Mouse (Mus musculus) layer of hippocampus, postnatal 10 days (tissue): Measurements from ENCODE around the gene Col18a1. TPM values are rescaled to one million over a fixed set of nuclear protein-coding genes. Genes with fewer than 3 reads are reported as not detected.

Source experiments
- DNase-seq, 2 experiments: peaks; one replicate each; pipeline ENCODE4 v3.0.0; 2021; ENCODE audit warnings: low spot score in 2 of 2
- total RNA-seq, 2 experiments: library from RNA; stranded (reverse); gene quantifications; 2 replicates each; pipeline ENCODE4 v1.2.3; 2021

Gene Col18a1
- total RNA-seq, 2 experiments from 2014 or later: 13.0 to 13.5 TPM

DNA sequence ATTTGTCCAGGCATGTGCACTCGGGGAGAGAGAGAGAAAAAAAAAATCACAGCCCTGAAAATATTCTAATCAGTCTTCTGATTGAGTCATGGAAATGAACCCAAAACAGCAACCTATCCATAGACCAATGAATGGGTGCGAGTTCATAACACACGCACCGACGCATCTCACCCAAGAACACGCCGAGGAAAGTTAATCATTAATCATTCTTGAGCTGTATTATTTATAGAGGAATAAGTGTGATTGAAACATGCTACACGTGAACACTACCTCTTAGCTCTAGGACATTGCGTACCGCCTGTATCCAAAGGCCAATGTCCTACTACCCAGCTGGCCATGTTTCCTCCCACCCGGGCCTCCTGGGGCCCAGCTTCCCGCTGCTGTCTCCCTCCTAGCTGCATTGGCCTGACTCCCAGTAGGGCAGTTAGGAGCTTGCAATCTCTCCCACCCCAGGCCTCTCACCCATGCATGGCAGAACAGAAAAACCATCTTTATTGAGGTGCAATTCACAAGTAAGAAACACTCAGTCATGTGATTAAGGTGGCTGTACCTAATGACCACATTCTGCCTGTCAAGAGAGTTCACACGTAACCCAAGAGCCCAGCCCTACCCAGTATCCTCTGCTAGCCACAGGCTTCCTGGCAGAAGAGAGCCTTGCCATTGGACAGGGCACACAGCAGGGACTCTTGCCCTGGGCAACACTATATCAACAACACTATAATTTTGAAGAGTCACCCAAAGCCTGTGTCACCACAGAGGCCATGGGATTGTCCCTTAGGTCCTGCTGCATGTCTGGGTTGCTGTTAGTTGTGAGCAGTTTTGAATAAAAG, 143.8 kb downstream of the Col18a1 start:
- no peak for DNase-seq

DNA sequence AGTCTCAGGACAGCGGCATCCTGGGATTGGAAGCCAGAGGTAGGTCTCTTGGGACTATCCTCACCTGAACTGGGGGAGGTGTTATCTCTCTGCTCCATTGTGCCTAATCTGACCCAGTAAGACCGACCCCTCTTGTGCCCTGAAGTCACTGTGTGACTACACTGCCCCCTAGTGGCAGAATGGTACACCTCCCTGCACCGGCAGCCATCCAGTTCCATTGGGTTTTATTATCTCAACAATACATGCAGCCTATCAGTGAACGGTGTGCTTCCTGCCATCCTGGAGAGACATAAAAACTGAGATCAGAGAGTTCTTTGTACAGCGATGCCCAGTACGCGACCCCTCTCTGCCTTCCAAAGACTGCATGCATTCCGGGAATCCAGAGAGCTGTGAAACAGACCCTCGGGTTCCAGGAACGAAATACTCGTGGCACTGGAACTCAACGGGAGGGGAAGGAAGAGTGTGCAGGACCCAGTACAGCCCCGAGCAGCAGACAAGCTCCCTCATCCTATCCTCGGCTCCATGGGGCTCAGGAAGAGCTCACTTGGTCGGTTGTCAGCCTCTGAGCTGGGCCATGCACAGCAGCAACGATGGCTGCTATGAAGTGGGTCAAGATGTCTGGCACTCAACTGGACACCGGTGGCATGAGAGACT, 144.8 kb downstream of the Col18a1 start:
- peak; percentile 87 to 90 for DNase-seq

GRCm38 (mm10) chr10:77017662-77018061, 148.7 kb downstream of the Col18a1 start:
- no peak for DNase-seq

- no peak for DNase-seq
Measured at GRCm38 (mm10) chr10:77017061-77017460, 149.3 kb downstream of the Col18a1 start.

GRCm38 (mm10) chr10:77016499-77016898, 149.8 kb downstream of the Col18a1 start:
- no peak for DNase-seq

GRCm38 (mm10) chr10:77016080-77016479, 150.3 kb downstream of the Col18a1 start:
- DNase-seq: no peak

- no peak for DNase-seq
Measured at GRCm38 (mm10) chr10:77011681-77012080, 154.7 kb downstream of the Col18a1 start.

DNA sequence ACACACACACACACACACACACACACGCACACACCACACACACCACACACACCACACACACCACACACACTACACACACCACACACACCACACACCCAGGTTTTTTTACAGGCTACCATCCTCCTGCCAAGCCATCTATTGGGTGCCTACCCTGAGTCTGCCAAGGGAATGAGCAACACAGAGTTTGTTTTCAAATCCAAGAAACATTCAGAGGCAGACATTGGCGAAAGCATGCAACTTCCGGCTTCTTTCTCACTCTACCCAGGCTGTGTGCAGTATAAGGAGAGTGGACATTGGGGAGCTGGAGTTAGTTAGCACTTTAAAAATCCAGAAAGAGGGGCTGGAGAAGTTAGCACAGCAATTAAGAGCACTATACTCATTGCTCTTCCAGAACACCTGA, 157.7 kb downstream of the Col18a1 start:
- DNase-seq: peak; percentile 16 to 30

DNA sequence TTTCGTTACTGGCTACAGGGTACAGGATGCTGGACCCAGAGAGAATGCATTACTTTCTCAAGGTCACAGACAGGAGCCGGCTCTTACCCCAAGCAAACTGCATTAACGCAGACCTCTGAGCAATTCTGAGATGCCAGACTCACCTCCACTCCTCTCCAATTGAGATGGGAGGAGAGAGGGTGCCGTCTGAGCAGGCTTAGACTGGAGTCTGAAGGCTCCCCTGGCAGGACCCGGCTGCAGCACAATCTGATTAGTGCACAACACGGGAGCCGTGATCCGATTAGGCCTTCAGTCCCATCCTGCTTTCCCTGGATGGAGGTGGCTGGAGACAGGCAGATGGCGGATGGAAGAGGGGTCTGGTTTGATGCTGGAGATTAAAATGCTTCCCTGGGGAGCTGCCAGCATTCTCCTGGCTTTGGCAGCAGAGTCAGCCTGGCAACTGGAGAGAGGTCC, 158.2 kb downstream of the Col18a1 start:
- peak; percentile 67 to 69 for DNase-seq

GRCm38 (mm10) chr10:77007433-77008108, 158.8 kb downstream of the Col18a1 start:
- peak in 1 of 2 experiments; percentile 19 for DNase-seq

DNA sequence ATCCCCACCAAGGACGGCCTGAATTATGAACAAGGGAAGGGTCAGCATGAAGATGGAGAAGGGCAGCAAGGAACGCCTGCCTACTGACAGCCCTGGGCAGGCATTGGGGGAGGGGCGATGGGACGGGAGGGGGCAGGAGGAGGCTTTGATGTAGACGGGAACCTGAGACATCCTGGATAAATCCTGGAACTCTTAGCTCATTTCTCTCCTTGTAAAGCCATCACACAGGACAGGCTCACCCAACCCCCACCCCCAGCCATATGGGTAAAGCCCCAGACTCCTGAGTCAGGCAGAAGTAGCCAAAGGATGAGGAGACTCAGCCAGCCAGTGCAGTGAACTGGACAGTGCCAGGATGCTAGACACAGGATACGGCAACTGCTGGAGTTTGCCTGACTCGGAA, 161.4 kb downstream of the Col18a1 start:
- no peak for DNase-seq

Other genes with a start within 250 kb of the Col18a1 start
- 10 to 100 TPM; 59.9 to 70.0 TPM for gene Pcbp3, start 204.7 kb downstream of the Col18a1 start, total RNA-seq
- 10 to 100 TPM; 26.5 to 26.7 TPM for gene Slc19a1, start 134.3 kb downstream of the Col18a1 start, total RNA-seq
- 10 to 100 TPM; 30.7 to 36.2 TPM for gene Pofut2, start 92.7 kb upstream of the Col18a1 start, total RNA-seq